Mouse (Mus musculus) neural tube, embryonic 15.5 days (tissue): Measurements from ENCODE around the gene Gm6614. TPM values are rescaled to one million over a fixed set of nuclear protein-coding genes. Genes with fewer than 3 reads are reported as not detected.
"Not testable (repeated sequence)": the region's sequence is repeated elsewhere in the genome, so short reads cannot be mapped to it uniquely, and the experiment has no call there.

Experiments
- ATAC-seq: fragments of 200-750 bp; cut with Nextera tagmentation; 2 replicates; pipeline ENCODE4 v1.8.0; 2017; ENCODE audit warnings: mild to moderate bottlenecking, moderate TSS enrichment, moderate library complexity; ENCODE audit not compliant: low FRiP score
- H3K27ac ChIP-seq: fragments of 300-500 bp; sonication (generic); replicated peaks from 2 replicates; pipeline ENCODE4 v1.5.1; 2015; ENCODE audit warnings: mild to moderate bottlenecking, inconsistent platforms
- H3K27me3 ChIP-seq: fragments of 300-500 bp; sonication (generic); replicated peaks from 2 replicates; pipeline ENCODE4 v1.6.1; 2015; ENCODE audit warnings: inconsistent platforms
- H3K36me3 ChIP-seq: fragments of 300-500 bp; sonication (generic); 2 replicates; pipeline ENCODE4 v1.6.1; 2015; ENCODE audit warnings: inconsistent platforms
- H3K4me1 ChIP-seq: fragments of 300-500 bp; sonication (generic); 2 replicates; pipeline ENCODE4 v1.6.1; 2015; ENCODE audit warnings: inconsistent platforms
- H3K4me2 ChIP-seq: fragments of 300-500 bp; sonication (generic); 2 replicates; pipeline ENCODE4 v1.6.1; 2015; ENCODE audit warnings: inconsistent platforms, mild to moderate bottlenecking, moderate library complexity
- H3K4me3 ChIP-seq: fragments of 300-500 bp; sonication (generic); replicated peaks from 2 replicates; pipeline ENCODE4 v1.5.1; 2015; ENCODE audit warnings: mild to moderate bottlenecking, inconsistent platforms
- H3K9ac ChIP-seq: fragments of 300-500 bp; sonication (generic); replicated peaks from 2 replicates; pipeline ENCODE4 v1.6.1; 2015; ENCODE audit warnings: mild to moderate bottlenecking, inconsistent platforms
- H3K9me3 ChIP-seq: fragments of 300-500 bp; sonication (generic); replicated peaks from 2 replicates; pipeline ENCODE4 v1.6.1; 2016; ENCODE audit warnings: inconsistent platforms
- WGBS: fragments of 180-500 bp; shearing (Covaris S2); methylation state at CpG from one replicate; pipeline ENCODE4 v1.1.7; 2015; ENCODE audit warnings: mixed read lengths; 5-methylcytosine and 5-hydroxymethylcytosine counted together
- polyA plus RNA-seq: library from polyadenylated mRNA; unstranded; fragments of >200 nt; fragmentation: Nextera tagmentation; extraction: Ambion mirVana; gene quantifications from 2 replicates; pipeline ENCODE4 v1.2.1, GENCODE M21; 2015

Gene Gm6614
- not detected in 2 replicates for polyA plus RNA-seq

GRCm38 (mm10) chr6:142011364-142011955 is at the start of gene Gm6614:
Gene Gm6614, minus strand, starts transcription at chr6:142011414.
- no peaks in the 10 kb centered on the region for H3K27me3 ChIP-seq
- WGBS: 87% methylated on average over 4 of the region's 4 CpGs
- no peak within 1 kb of the TSS for H3K27ac ChIP-seq
- no peaks in the 10 kb centered on the region for H3K9me3 ChIP-seq
- H3K4me1 ChIP-seq: no peaks in the 10 kb centered on the region
- H3K4me2 ChIP-seq: no peak within 1 kb of the TSS
- H3K36me3 ChIP-seq: no peaks in the 10 kb centered on the region
- no peak within 1 kb of the TSS for H3K9ac ChIP-seq
- H3K4me3 ChIP-seq: no peak within 1 kb of the TSS
- no peak for ATAC-seq

DNA sequence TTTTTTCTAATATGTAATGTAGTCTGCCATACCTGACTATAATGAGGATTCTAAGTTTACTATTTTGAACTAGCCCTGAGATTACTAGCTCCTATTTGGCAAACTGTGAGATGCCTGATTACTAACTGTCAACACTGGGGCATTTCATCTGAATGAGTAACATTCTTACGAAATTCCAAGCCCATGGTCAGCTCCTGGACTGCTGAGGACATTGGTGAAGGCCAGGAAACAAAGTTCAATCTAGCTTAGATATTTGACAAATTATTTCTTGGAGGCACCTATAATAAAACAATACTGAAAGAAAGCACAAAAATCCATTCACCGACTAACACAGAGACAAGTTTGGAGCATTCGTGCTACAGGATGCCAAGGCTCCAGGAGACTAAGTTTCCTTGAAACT is 47.1 kb upstream of the Gm6614 start:
- 94% methylated on average over 3 of the region's 3 CpGs for WGBS
- H3K4me3 ChIP-seq, H3K36me3 ChIP-seq, H3K27me3 ChIP-seq, H3K9ac ChIP-seq, H3K9me3 ChIP-seq, ATAC-seq, H3K27ac ChIP-seq, H3K4me2 ChIP-seq, H3K4me1 ChIP-seq: not testable (repeated sequence)

DNA sequence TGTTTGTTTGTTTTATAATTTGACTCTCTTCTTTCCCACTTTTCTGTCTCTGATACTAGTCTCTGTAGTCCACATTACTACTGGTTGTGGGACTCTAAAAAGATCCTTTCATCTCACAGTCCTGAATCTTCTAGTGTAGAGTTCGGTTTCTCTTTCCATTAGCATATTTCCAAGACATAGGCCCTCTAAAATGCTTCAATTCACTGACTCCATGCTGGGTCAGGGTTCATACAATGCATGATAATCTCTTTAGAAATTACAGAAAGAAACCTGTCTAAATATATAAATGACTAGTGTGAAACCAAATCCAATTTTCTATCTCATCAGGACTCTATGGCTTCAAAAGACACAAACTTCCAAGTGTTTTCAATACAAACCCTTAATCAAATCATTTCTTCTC is 36.5 kb upstream of the Gm6614 start:
- Histone ChIP-seq H3K27ac (no peak overlapping the region), H3K4me1 (no peaks in the 10 kb centered on the region), H3K9ac (no peak overlapping the region), H3K4me2 (no peak overlapping the region), H3K9me3 (no peaks in the 10 kb centered on the region), H3K4me3 (no peak overlapping the region), H3K36me3 (no peaks in the 10 kb centered on the region), H3K27me3 (no peaks in the 10 kb centered on the region)
- WGBS: 74% methylated on average over 1 of the region's 1 CpGs
- ATAC-seq: no peak

- H3K9ac ChIP-seq: no peak overlapping the region
- 89% methylated on average over 2 of the region's 2 CpGs for WGBS
- no peaks in the 10 kb centered on the region for H3K4me1 ChIP-seq
- H3K4me3 ChIP-seq: no peak overlapping the region
- ATAC-seq: no peak
- H3K27ac ChIP-seq: no peak overlapping the region
- H3K36me3 ChIP-seq: no peaks in the 10 kb centered on the region
- no peak overlapping the region for H3K4me2 ChIP-seq
- no peaks in the 10 kb centered on the region for H3K27me3 ChIP-seq
- no peaks in the 10 kb centered on the region for H3K9me3 ChIP-seq
Measured at GRCm38 (mm10) chr6:142045746-142046145, 34.5 kb upstream of the Gm6614 start.

GRCm38 (mm10) chr6:142041896-142042295 is 30.7 kb upstream of the Gm6614 start:
- Histone ChIP-seq H3K4me3 (no peak overlapping the region), H3K27ac (no peak overlapping the region), H3K4me2 (no peak overlapping the region), H3K4me1 (no peaks in the 10 kb centered on the region), H3K36me3 (no peaks in the 10 kb centered on the region), H3K27me3 (no peaks in the 10 kb centered on the region), H3K9me3 (no peaks in the 10 kb centered on the region), H3K9ac (no peak overlapping the region)
- ATAC-seq: no peak
- 93% methylated on average over 3 of the region's 3 CpGs for WGBS

- no peaks in the 10 kb centered on the region for H3K36me3 ChIP-seq
- no peak overlapping the region for H3K4me2 ChIP-seq
- 0 out of 2 replicates have a peak overlapping the region, but pooled peaks have one; percentile 13 for H3K27ac ChIP-seq
- H3K4me3 ChIP-seq: no peak overlapping the region
- H3K27me3 ChIP-seq: no peaks in the 10 kb centered on the region
- peak; percentile 78; the same call in 1 of the 2 replicates for ATAC-seq
- WGBS: 34% methylated on average over 16 of the region's 16 CpGs
- no peaks in the 10 kb centered on the region for H3K9me3 ChIP-seq
- H3K4me1 ChIP-seq: no peaks in the 10 kb centered on the region
- no peak overlapping the region for H3K9ac ChIP-seq
Measured at GRCm38 (mm10) chr6:142040306-142041175, 29.3 kb upstream of the Gm6614 start.

- Histone ChIP-seq H3K9ac (no peak overlapping the region), H3K27me3 (no peaks in the 10 kb centered on the region), H3K4me1 (no peaks in the 10 kb centered on the region), H3K9me3 (no peaks in the 10 kb centered on the region), H3K4me3 (no peak overlapping the region), H3K36me3 (no peaks in the 10 kb centered on the region), H3K4me2 (no peak overlapping the region), H3K27ac (no peak overlapping the region)
- 92% methylated on average over 2 of the region's 2 CpGs for WGBS
- ATAC-seq: no peak
Measured at GRCm38 (mm10) chr6:142035771-142036170, 24.6 kb upstream of the Gm6614 start.

DNA sequence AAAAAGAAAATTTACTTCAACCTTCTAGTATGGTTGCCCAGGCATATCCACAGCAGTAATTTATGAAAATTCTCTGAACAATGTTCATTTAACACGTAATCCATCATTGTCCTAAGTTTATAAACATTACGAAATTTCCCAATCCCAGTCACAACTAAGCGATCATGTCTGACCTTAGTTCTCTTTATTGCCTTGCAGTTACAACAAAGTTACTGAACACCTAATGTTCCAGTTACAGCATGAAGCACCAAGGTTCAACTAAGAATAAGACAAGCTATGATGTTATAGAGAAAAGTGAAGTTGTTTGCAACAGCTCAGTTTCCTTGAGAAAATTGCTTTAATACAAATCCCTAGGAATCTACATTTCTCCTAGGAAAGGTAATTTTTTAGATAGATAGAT is 10.5 kb upstream of the Gm6614 start:
- ATAC-seq: no peak
- Histone ChIP-seq H3K27ac (no peak overlapping the region), H3K9ac (no peak overlapping the region), H3K4me2 (no peak overlapping the region), H3K4me3 (no peak overlapping the region), H3K9me3 (no peaks in the 10 kb centered on the region), H3K36me3 (no peaks in the 10 kb centered on the region), H3K27me3 (no peaks in the 10 kb centered on the region), H3K4me1 (no peaks in the 10 kb centered on the region)
- 91% methylated on average over 3 of the region's 3 CpGs for WGBS

- Histone ChIP-seq H3K4me1 (no peaks in the 10 kb centered on the region), H3K9me3 (no peaks in the 10 kb centered on the region), H3K27me3 (no peaks in the 10 kb centered on the region), H3K9ac (no peak overlapping the region), H3K4me2 (no peak overlapping the region), H3K36me3 (no peaks in the 10 kb centered on the region), H3K27ac (no peak overlapping the region), H3K4me3 (no peak overlapping the region)
- WGBS: 95% methylated on average over 6 of the region's 6 CpGs
- ATAC-seq: no peak
Measured at GRCm38 (mm10) chr6:141986772-141987171, 24.4 kb downstream of the Gm6614 start.

- no peaks in the 10 kb centered on the region for H3K36me3 ChIP-seq
- WGBS: 83% methylated on average over 3 of the region's 3 CpGs
- no peaks in the 10 kb centered on the region for H3K4me1 ChIP-seq
- no peak overlapping the region for H3K4me2 ChIP-seq
- no peak overlapping the region for H3K9ac ChIP-seq
- no peak overlapping the region for H3K27ac ChIP-seq
- no peaks in the 10 kb centered on the region for H3K27me3 ChIP-seq
- ATAC-seq: no peak
- H3K4me3 ChIP-seq: no peak overlapping the region
- H3K9me3 ChIP-seq: no peaks in the 10 kb centered on the region
Measured at GRCm38 (mm10) chr6:141984644-141985043, 26.6 kb downstream of the Gm6614 start.

DNA sequence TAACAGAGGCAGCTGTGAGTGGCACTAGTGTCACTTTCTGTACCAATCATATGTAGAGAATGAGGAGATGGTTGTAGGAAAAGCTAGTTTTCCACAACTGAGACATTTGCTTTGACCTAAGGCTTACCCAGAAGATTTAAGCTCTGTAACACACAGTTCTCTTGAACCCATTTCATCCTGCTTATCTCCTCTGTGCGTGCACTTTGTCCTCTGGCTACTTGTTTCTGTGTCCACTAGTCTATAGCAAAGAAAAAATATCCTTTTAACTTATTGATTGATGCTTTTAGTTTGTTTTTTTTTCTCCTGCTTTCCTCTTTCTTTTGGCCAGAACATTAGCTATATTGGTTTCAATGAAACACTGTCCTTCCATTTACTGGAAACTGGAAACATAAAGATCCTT is 48.8 kb downstream of the Gm6614 start:
- Histone ChIP-seq H3K27ac (no peak overlapping the region), H3K9ac (no peak overlapping the region), H3K36me3 (no peaks in the 10 kb centered on the region), H3K4me2 (no peak overlapping the region), H3K9me3 (no peaks in the 10 kb centered on the region), H3K4me1 (no peaks in the 10 kb centered on the region), H3K4me3 (no peak overlapping the region), H3K27me3 (no peaks in the 10 kb centered on the region)
- WGBS: 85% methylated on average over 1 of the region's 1 CpGs
- ATAC-seq: no peak

DNA sequence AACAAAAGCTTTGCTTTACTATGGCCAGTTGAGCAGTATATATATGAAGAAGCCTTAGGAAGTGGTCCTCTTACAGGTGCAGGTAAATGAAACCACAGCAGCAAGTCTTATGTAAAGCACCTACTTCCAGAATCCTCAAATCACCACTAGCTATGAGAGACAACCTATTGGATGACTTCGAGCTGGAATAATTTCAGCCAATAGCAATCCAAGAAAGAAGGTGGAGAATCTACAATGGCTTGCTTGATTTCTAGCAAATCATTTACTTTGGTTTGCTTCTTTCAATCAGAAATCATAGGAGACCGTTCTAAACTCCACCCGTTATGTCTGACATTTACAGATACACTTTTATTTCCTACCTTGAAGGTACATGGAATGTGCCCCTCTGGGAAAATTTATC is 49.4 kb downstream of the Gm6614 start:
- no peaks in the 10 kb centered on the region for H3K4me1 ChIP-seq
- H3K4me3 ChIP-seq: no peak overlapping the region
- no peaks in the 10 kb centered on the region for H3K36me3 ChIP-seq
- H3K4me2 ChIP-seq: no peak overlapping the region
- H3K9me3 ChIP-seq: no peaks in the 10 kb centered on the region
- H3K27ac ChIP-seq: no peak overlapping the region
- no peaks in the 10 kb centered on the region for H3K27me3 ChIP-seq
- no peak overlapping the region for H3K9ac ChIP-seq
- ATAC-seq: no peak
- 94% methylated on average over 3 of the region's 3 CpGs for WGBS
